Mouse (Mus musculus): ENCODE results near the gene Tank.

Tank gene
- long read RNA-seq, experiment 1, transcript Tank-203 (8 exons, 2,039 nt): major isoform, 11 of 16 reads
- long read RNA-seq, experiment 1, partial matches to known transcripts: 0 of 16 reads
- long read RNA-seq, experiment 1, other reads (novel, unspliced or antisense): 4 of 16 reads
- long read RNA-seq, experiment 2, partial matches to known transcripts: 3 of 10 reads
- long read RNA-seq, experiment 2, other reads (novel, unspliced or antisense): 4 of 10 reads

GRCm38 (mm10) chr2:61578433-61578832 is at the start of gene Tank:
Gene Tank, plus strand, starts transcription at chr2:61578585.
- intact Hi-C loops (cut with DNase I): no loop called here

GRCm38 (mm10) chr2:61532326-61532725 is 46.1 kb upstream of the Tank start:
- intact Hi-C loops (cut with DNase I): no loop called here

GRCm38 (mm10) chr2:61533131-61533530 is 45.3 kb upstream of the Tank start:
- intact Hi-C loops (cut with DNase I): no loop called here

GRCm38 (mm10) chr2:61536901-61537300 is 41.5 kb upstream of the Tank start:
- intact Hi-C loops (cut with DNase I): no loop called here

GRCm38 (mm10) chr2:61539378-61539777 is 39.0 kb upstream of the Tank start:
- intact Hi-C loops (cut with DNase I): no loop called here

- intact Hi-C loops (cut with DNase I): no loop called here
These were observed 36.0 kb upstream of the Tank start for GRCm38 (mm10) chr2:61542426-61542825.

GRCm38 (mm10) chr2:61545666-61546065 is 32.7 kb upstream of the Tank start:
- intact Hi-C loops (cut with DNase I): no loop called here

GRCm38 (mm10) chr2:61548021-61548420 is 30.4 kb upstream of the Tank start:
- intact Hi-C loops (cut with DNase I): no loop called here

- intact Hi-C loops (cut with DNase I): no loop called here
These were observed 26.7 kb upstream of the Tank start for GRCm38 (mm10) chr2:61551680-61552079.

GRCm38 (mm10) chr2:61555367-61555766 is 23.0 kb upstream of the Tank start:
- intact Hi-C loops (cut with DNase I): no loop called here

- intact Hi-C loops (cut with DNase I): no loop called here
These were observed 22.6 kb upstream of the Tank start for GRCm38 (mm10) chr2:61555825-61556224.

- intact Hi-C loops (cut with DNase I): no loop called here
These were observed 21.7 kb upstream of the Tank start for GRCm38 (mm10) chr2:61556639-61557038.

- intact Hi-C loops (cut with DNase I): no loop called here
These were observed 20.4 kb upstream of the Tank start for GRCm38 (mm10) chr2:61557848-61558471.

GRCm38 (mm10) chr2:61561058-61561457 is 17.3 kb upstream of the Tank start:
- intact Hi-C loops (cut with DNase I): no loop called here

- intact Hi-C loops (cut with DNase I): no loop called here
These were observed 15.2 kb upstream of the Tank start for GRCm38 (mm10) chr2:61563202-61563601.

- intact Hi-C loops (cut with DNase I): no loop called here
These were observed 11.2 kb upstream of the Tank start for GRCm38 (mm10) chr2:61567045-61567783.

- intact Hi-C loops (cut with DNase I): no loop called here
These were observed 9.2 kb upstream of the Tank start for GRCm38 (mm10) chr2:61569181-61569580.

- intact Hi-C loops (cut with DNase I): no loop called here
These were observed 6.9 kb upstream of the Tank start for GRCm38 (mm10) chr2:61571343-61571955.

GRCm38 (mm10) chr2:61576497-61576896 is 1.9 kb upstream of the Tank start:
- intact Hi-C loops (cut with DNase I): no loop called here

- intact Hi-C loops (cut with DNase I): no loop called here
These were observed 1.3 kb upstream of the Tank start for GRCm38 (mm10) chr2:61576928-61577695.

- intact Hi-C loops (cut with DNase I): no loop called here
These were observed 706 bp upstream of the Tank start for GRCm38 (mm10) chr2:61577696-61578062.
